Mouse (Mus musculus) retina, adult 2 months (tissue): ENCODE results near the gene Ablim1.

Experiments
- DNase-seq: peaks from one replicate; pipeline ENCODE4 v3.0.0-alpha.2; 2012; ENCODE audit warnings: low read depth, low spot score

Ablim1 gene

GRCm38 (mm10) chr19:57222657-57223056 is 92.1 kb downstream of the Ablim1 start:
- no peak for DNase-seq

GRCm38 (mm10) chr19:57221684-57222235 is 93.0 kb downstream of the Ablim1 start:
- no peak for DNase-seq

DNA sequence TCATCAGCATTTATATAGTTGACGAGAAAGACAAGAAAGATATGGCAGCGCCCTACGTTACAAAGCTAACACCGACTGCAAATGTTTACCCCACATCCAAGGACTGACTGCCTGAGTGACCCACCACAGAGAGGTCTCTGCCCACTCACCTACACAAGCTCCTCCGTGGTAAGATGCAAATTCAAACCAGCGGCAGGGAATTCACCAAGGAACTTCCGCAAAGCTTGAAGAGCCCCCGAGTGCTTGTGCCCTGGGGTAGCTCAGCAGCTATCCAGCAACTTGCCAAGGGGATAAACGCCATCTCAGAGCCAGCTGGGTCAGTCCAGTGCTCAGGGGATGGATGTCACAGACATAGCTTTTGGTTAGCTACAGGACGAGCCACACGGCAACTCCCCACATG is 95.0 kb downstream of the Ablim1 start:
- no peak for DNase-seq

DNA sequence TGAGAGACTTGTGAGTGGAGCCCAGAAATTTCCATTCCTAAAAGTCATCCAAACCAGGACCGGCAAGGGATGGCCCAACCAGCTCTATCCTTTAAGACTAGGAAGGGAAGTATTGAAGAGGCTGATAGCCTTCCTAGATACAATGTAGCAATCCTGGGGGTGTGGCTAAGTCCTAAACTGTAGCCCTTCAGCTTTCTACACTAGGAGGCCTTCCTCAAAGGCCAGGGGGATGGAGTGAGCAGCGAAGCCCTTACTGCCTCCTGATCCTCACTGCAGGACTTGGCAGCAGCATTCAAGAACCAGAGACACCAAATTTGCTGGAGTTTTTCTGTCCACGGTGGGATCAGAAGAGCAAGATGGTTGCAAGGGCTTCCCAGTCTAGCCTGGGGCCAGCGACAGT is 97.6 kb downstream of the Ablim1 start:
- DNase-seq: no peak

DNA sequence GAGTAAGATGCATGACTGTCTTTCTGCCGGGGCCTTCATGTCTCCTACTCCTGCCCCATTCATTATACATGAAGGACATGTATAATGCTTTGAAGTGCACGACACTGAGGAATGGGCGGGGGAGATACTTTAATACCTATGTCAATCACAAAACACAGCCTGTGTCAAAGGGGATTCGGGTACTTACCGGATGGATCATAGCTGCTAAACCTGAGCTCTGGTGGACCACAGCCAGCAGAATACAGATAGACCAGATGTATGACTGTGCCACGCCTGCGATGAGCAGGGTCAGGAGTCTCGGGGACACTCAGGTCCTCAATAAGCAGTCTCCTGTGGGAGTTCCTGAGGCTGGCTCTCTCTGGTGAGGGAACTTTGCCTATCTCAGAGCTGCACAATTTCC is 99.2 kb downstream of the Ablim1 start:
- DNase-seq: peak; percentile 51

DNA sequence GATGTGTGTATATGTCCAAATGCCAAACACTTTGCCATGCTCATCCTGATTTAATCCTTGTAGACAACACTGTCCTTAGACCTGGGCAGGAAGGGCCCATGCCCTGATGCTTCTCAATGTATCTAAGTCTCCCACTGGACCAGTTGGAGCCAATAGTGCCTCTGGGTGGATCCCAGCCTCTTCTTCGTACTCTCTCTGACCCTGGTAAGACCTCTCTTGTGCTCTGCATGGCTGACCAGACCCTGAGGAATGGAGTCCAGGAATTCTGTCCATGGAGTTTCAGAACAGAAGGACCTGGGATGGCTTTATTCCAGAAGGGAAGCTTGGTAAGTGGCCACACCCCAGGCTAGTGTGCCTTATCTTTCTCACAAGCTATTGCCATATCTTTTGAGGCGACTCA is 102.3 kb downstream of the Ablim1 start:
- DNase-seq: no peak

GRCm38 (mm10) chr19:57211444-57212111 is 103.1 kb downstream of the Ablim1 start:
- DNase-seq: no peak

DNA sequence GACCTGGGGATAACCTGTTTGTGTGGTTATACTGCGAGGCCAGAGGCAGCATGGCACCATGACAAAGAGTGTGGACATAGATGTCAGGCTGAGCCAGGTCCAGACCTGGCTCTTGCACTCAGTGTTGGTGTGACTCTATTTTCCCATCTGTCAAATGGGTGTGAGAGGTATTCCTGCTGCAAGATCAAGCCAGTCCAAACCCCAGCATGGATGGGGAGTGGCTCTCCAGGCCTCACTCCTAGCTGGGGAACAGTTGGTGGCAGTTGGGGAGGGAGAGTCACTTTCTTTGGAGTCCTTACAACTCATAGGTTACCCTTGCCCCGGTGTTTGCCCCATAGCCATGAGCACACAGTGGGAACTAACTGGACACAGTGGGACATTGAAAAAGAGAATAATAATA is 103.8 kb downstream of the Ablim1 start:
- no peak for DNase-seq

DNA sequence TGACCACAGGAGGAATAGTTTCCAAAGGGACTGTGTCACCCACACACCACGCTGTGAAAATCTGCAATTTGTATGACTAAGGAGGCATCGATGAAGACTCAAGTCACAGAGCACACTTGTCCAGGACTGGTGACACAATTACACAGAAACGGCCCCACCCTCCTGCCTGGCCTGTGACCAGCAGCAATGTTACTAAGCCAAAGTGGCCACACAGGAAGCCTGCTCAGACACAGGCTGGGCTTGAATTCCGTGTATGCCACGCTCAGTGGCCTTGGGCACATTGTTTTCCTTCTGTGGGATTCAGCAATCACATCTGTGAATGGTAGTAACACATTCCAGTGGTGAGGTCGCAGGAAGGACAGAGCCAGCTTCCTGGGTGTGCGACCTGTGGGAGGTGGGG is 110.6 kb downstream of the Ablim1 start:
- no peak for DNase-seq

- no peak for DNase-seq
Measured at GRCm38 (mm10) chr19:57202554-57202953, 112.2 kb downstream of the Ablim1 start.

DNA sequence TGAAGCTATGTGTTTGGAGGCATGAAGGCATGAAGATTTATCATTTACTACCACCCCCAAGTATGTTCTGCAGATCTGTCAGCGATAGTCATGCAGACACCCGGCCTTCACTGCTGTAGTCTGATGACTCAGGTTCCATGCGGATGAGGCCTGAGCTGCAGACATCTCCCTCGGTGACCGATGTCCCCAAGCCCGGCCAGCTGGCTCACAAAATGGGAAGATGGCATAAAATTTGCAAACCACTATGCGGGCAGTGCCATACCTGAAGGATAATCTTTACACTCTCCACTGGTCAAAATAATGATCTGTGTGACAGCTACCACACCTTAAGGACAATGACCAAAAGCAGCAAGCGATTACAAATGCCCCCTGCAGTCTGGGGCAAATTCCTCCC is 113.6 kb downstream of the Ablim1 start:
- DNase-seq: no peak

- no peak for DNase-seq
Measured at GRCm38 (mm10) chr19:57200477-57201089, 114.1 kb downstream of the Ablim1 start.

- no peak for DNase-seq
Measured at GRCm38 (mm10) chr19:57199361-57199760, 115.4 kb downstream of the Ablim1 start.

GRCm38 (mm10) chr19:57198531-57198930 is 116.2 kb downstream of the Ablim1 start:
- DNase-seq: no peak

GRCm38 (mm10) chr19:57198029-57198428 is 116.7 kb downstream of the Ablim1 start:
- DNase-seq: no peak

DNA sequence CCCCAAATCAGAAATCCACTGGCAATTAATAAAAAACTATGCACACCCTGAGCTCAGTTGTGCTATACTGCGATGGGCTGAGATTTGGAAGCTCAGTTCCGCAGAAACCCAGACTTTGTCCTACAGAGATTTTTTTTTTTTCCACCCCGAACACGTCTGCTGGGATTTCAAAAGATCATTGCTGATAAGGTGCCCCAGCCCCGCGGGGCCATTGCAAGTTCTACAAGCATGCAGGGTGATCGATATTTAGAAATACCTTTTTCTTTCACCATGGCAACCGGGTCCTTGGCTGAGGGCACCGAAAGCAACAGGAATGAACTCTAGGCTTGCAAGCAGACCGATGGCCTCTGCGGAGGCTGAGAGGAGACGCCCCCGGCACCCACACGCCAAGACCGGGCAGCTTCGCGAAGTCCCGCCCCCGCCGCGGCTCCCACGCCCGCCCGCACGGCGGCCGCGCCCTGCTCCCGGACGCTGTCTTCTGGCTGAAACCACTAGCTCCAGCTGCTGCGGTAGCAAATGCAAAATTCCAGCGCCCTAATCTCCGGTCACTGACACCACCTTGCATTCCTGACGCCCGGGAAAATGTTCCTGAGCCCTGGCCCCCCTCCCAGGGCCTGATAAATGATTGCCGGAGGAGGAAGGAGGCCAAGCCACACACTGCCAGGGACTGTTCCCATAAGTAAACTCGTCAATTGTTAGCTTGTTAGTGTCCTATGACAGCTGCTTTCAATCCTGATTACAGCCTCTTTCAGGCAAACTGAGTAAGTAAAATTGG is 117.5 kb downstream of the Ablim1 start:
- DNase-seq: no peak

DNA sequence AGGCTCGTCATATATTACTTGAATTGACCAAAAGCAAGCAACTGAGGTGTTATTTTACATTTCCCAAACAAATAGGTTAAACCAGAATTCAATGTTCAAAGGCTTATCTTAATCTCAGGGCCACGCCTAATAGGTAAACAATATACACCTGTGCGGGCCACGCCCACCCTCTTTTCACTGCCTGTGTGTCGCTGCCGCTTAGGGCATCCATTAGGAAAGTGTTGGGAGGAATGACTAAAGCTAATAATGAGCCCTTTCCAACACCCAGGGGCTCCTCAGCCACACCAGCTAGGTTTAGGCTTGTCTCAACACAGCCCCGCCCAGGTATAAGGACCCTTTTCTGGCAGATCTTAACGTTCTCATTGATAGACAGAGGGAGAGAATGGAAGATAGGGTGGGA is 118.1 kb downstream of the Ablim1 start:
- DNase-seq: no peak

- DNase-seq: no peak
Measured at GRCm38 (mm10) chr19:57195169-57195930, 119.4 kb downstream of the Ablim1 start.

DNA sequence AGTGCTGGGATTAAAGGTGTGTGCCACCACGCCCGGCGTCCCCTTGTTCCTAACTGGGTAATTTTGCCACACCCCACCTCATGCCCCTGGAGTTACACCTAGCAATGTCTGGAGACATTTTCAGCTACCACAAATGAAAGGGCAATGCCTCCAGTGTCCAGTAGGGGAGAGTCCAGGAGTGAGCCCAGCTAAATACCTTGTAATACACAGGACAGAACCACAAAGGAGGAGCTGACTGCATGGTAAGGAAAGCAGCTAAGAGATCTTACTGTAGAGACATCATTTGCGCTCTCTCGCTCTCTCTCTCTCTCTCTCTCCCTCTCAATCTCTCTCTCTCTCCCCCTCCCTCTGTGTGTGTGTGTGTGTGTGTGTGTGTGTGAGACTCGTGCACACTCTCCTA is 120.8 kb downstream of the Ablim1 start:
- no peak for DNase-seq

- DNase-seq: no peak
Measured at GRCm38 (mm10) chr19:57193382-57193781, 121.3 kb downstream of the Ablim1 start.

GRCm38 (mm10) chr19:57191109-57191508 is 123.6 kb downstream of the Ablim1 start:
- no peak for DNase-seq

DNA sequence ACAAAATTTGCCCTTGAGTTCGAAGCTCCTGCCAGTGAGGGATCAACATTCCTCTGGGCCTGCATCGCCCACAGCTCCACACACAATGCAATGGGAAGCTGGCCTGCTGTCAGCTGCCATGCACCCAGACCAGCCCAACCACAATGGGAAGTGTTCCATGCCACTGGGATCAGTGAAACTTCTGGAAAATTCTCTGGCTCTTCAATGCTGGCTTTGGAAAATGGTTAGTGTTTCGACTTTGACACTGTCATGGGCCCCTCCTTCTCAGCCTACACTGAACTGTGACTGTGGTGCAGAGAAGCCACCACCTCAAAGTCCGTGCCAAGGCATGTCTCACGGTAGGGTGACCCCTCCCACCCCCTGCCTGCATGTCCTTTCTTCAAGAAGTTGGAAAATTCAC is 125.3 kb downstream of the Ablim1 start:
- DNase-seq: no peak
